Mouse (Mus musculus) B cell, adult 62 days (primary cell): ENCODE measurements around the gene Htr7. TPM values are rescaled to one million over a fixed set of nuclear protein-coding genes. Genes with fewer than 3 reads are reported as not detected.

Source experiments
- total RNA-seq: library from RNA; stranded (reverse); gene quantifications from 4 replicates; pipeline ENCODE4 v1.2.4, GENCODE M21; 2023

Gene Htr7
- total RNA-seq, result 0.32 TPM in 1 of 4 replicates, not detected in the others

GRCm38 (mm10) chr19:36057231-36057811 is at the start of gene Htr7:
Gene Htr7, minus strand, starts transcription at chr19:36057507.

GRCm38 (mm10) chr19:36083262-36084225 is 26.2 kb upstream of the Htr7 start, which contains the start of gene Rpp30:
Gene Rpp30, plus strand, starts transcription at chr19:36083716.

Other genes with a start within 250 kb of the Htr7 start
- 20.5 to 27.4 TPM (median 21.6 TPM) in 4 replicates for gene Rpp30, start 26.2 kb upstream of the Htr7 start, total RNA-seq
- gene Ankrd1, start 62.6 kb upstream of the Htr7 start, total RNA-seq, result not detected in 4 replicates